Mouse (Mus musculus): ENCODE data around the gene Rps8. TPM values are rescaled to one million over a fixed set of nuclear protein-coding genes. Genes with fewer than 3 reads are reported as not detected.

Rps8 gene
- polyA plus RNA-seq, 1 experiment from 2014 or later = 289 TPM

DNA sequence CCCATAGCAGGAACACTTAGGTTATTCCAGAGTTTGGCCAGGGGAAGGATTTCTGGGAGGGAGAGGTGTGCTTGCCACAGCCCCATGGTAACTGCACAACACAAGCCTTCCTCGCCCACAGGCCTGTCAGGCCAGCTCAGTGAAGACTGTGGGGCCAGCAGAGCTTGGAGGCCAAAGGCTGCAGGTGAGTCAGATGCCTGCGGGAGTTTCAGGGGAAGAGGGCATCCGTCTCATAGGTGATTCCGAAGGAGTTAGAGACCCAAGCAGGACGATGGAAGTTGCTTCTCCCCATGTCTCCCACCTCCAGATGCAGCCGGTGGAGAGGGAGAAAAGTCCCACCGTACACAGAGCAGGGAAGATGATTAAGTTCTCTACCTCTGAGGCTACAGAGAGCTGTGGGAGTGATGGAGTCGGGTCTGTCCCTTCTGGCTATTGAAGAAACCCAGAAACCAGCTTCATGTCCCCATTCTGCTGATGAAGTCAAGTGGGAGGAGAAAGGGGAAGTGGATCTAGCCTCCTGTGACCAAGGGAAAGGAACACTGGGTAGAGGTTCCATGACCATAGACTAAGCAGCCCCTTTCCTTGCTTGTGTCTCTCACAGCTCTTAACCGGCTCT lies 29.3 kb downstream of the Rps8 start, which contains the start of gene Tctex1d4:
Tctex1d4 (plus strand) TSS at position 120 of the 616 bp plus-strand sequence.
- CTCF ChIA-PET = interaction anchor here (1.1 to 1.5 kb wide), 4 partner anchors 14 to 124 kb away, joined by 3 to 4 read pairs (median 4); no protein-coding TSS in a partner anchor
- POLR2A ChIA-PET = no interaction called here
- peak; percentile 65 for ATAC-seq
- H3K27me3 ChIP-seq = no peaks in the 10 kb centered on the region
- no peak for DNase-seq (ENCODE audit: low read depth, low spot score)
- in situ Hi-C loops (cut with MboI; ENCODE audit: low pct_unique_long_range_greater_than_20kb) = loop anchor here (10.0 kb wide), 1 partner anchor 402 kb away; the partner anchor contains the start of gene Tesk2
- TF ChIP-seq CTCF (IDR thresholded peaks at IDR 0.05) = no peak

- ChIA-PET CTCF (interaction anchor here (1.1 to 1.5 kb wide), 5 partner anchors 8 to 124 kb away, joined by 3 to 5 read pairs (median 4); partner anchors contain the start of gene Plk3), POLR2A (interaction anchor here (1.2 kb wide), 1 partner anchor 310 kb away, joined by 3 read pairs; no protein-coding TSS in a partner anchor)
- in situ Hi-C loops (cut with MboI; ENCODE audit: low pct_unique_long_range_greater_than_20kb) = loop anchor here (10.0 kb wide), 1 partner anchor 401 kb away; the partner anchor contains the start of gene Tesk2
- TF ChIP-seq CTCF (IDR thresholded peaks at IDR 0.05) = no peak
- no peaks in the 10 kb centered on the region for H3K27me3 ChIP-seq
- no peak for DNase-seq (ENCODE audit: low read depth, low spot score)
- peak; percentile 77 for ATAC-seq
Observed at GRCm38 (mm10) chr4:117125910-117126674, 30.0 kb downstream of the Rps8 start.

DNA sequence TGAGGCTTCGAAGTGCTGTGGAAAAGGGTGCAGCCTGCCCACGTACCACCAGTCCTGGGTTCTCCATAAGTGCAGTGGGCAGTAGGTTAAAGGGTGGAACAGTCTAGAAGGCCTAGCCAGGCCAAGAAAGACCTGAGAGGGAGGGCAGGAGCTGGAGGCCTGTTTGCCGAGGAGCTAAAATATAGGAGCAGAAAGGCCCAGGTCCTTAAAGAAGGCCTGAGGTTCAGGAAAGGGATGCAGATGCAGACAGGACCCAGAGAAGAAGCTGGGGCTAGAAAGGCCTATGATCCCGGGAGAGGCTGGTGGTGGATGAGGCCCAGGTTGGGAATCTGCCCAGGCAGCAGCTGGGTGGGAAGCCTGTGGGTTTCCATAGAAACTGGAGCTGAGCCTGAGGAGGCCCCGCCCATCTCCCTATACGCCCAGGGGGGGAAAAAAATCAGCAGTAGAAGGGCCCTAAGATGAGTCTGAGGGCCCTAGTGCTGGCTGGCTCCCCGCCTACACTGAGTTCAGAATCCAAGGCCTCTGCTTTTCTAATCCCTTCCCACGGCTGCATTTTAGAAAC lies 30.6 kb downstream of the Rps8 start, which contains the start of gene Btbd19:
Btbd19 (minus strand) TSS at position 378 of the 562 bp plus-strand sequence.
- DNase-seq (ENCODE audit: low read depth, low spot score) (no peak), ATAC-seq (peak; percentile 9)
- in situ Hi-C loops (cut with MboI; ENCODE audit: low pct_unique_long_range_greater_than_20kb) = loop anchor here (10.0 kb wide), 1 partner anchor 401 kb away; the partner anchor contains the start of gene Tesk2
- CTCF ChIA-PET = interaction anchor here (1.1 to 1.5 kb wide), 3 partner anchors 8 to 104 kb away, joined by 3 to 5 read pairs (median 4); partner anchors contain the start of gene Plk3
- no peak for TF ChIP-seq CTCF (IDR thresholded peaks at IDR 0.05)
- H3K27me3 ChIP-seq = no peaks in the 10 kb centered on the region
- POLR2A ChIA-PET = interaction anchor here (1.2 kb wide), 1 partner anchor 310 kb away, joined by 3 read pairs; no protein-coding TSS in a partner anchor

- H3K27me3 ChIP-seq = no peaks in the 10 kb centered on the region
- ChIA-PET CTCF (interaction anchor here (1.3 kb wide), 1 partner anchor 9 kb away, joined by 5 read pairs; the partner anchor contains the start of gene Plk3), POLR2A (interaction anchor here (1.2 kb wide), 1 partner anchor 309 kb away, joined by 3 read pairs; no protein-coding TSS in a partner anchor)
- ATAC-seq = no peak
- in situ Hi-C loops (cut with MboI; ENCODE audit: low pct_unique_long_range_greater_than_20kb) = loop anchor here (10.0 kb wide), 1 partner anchor 400 kb away; the partner anchor contains the start of gene Tesk2
- TF ChIP-seq CTCF (IDR thresholded peaks at IDR 0.05) = no peak
- DNase-seq (ENCODE audit: low read depth, low spot score) = no peak
Observed at GRCm38 (mm10) chr4:117124518-117125347, 31.3 kb downstream of the Rps8 start.

DNA sequence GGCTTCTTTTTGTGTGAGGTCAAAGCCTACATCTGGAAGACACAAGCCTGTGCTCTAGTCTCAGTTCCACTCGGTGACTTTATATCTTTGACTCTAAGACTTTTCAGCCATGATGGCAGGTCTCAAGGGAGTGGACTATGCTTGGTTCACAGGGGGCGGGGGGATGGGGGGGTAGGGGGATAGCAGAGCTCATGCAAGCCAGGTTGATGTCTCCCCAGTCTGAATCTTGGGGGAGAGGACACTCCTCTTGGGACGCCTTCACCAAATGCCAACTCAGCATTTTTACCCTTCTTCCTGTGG lies 31.9 kb downstream of the Rps8 start:
- ATAC-seq = no peak
- POLR2A ChIA-PET = no interaction called here
- in situ Hi-C loops (cut with MboI; ENCODE audit: low pct_unique_long_range_greater_than_20kb) = loop anchor here (10.0 kb wide), 1 partner anchor 399 kb away; the partner anchor contains the start of gene Tesk2
- no peak for DNase-seq (ENCODE audit: low read depth, low spot score)
- no peak for TF ChIP-seq CTCF (IDR thresholded peaks at IDR 0.05)
- no peaks in the 10 kb centered on the region for H3K27me3 ChIP-seq
- CTCF ChIA-PET = no interaction called here

- in situ Hi-C loops (cut with MboI; ENCODE audit: low pct_unique_long_range_greater_than_20kb) = loop anchor here (10.0 kb wide), 1 partner anchor 399 kb away; the partner anchor contains the start of gene Tesk2
- ATAC-seq = no peak
Observed at GRCm38 (mm10) chr4:117123546-117124217, 32.4 kb downstream of the Rps8 start.

DNA sequence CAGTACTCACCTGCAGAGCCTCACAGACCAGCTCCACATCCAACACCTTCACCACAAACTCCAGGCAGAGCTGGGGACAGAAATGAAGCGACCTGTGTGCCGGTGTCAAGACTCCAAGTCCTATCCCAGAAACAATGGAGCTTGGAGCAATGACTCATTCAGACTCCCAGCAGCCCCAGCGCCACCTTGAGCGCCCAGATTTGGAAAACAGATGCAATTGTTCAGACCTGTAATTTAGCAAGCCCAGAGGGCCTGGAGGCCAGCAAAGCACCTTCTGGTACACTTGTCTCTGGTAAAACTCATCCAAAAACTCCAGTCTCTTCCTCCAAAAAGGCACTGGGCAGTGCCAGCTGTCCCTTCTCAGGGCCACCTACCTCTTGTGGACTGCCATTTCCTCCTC lies 33.8 kb downstream of the Rps8 start:
- no peak for DNase-seq (ENCODE audit: low read depth, low spot score)
- TF ChIP-seq CTCF (IDR thresholded peaks at IDR 0.05) = no peak
- POLR2A ChIA-PET = interaction anchor here (3.4 kb wide), 1 partner anchor 11 kb away, joined by 8 read pairs; the partner anchor contains the start of gene Plk3
- no peak for ATAC-seq
- CTCF ChIA-PET = interaction anchor here (1.1 to 3.7 kb wide), 4 partner anchors 11 to 126 kb away, joined by 3 to 19 read pairs (median 12); partner anchors contain the start of genes Hectd3 and Plk3
- H3K27me3 ChIP-seq = no peaks in the 10 kb centered on the region
- in situ Hi-C loops (cut with MboI; ENCODE audit: low pct_unique_long_range_greater_than_20kb) = loop anchor here (10.0 kb wide), 1 partner anchor 397 kb away; the partner anchor contains the start of gene Tesk2

More at GRCm38 (mm10) chr4:117123546-117124217, 32.4 kb downstream of the Rps8 start:
- ChIA-PET CTCF (interaction anchor here (3.7 kb wide), 1 partner anchor 9 kb away, joined by 19 read pairs; the partner anchor contains the start of gene Plk3), POLR2A (interaction anchor here (3.4 kb wide), 1 partner anchor 9 kb away, joined by 8 read pairs; the partner anchor contains the start of gene Plk3)
- no peaks in the 10 kb centered on the region for H3K27me3 ChIP-seq
- no peak for TF ChIP-seq CTCF (IDR thresholded peaks at IDR 0.05)
- DNase-seq (ENCODE audit: low read depth, low spot score) = no peak

Data from Patski (cell line).